Mouse (Mus musculus) layer of hippocampus, adult 2 months (tissue): ENCODE results near the gene Tigar. TPM values are rescaled to one million over a fixed set of nuclear protein-coding genes. Genes with fewer than 3 reads are reported as not detected.

ENCODE experiments used
- DNase-seq, 2 experiments: peaks; one replicate each; pipeline ENCODE4 v3.0.0; 2022; ENCODE audit warnings: low spot score in 2 of 2
- H3K27ac ChIP-seq: fragments of 200-600 bp; 2 replicates; pipeline ENCODE4 v1.8.1; 2022
- H3K4me3 ChIP-seq: fragments of 200-600 bp; 2 replicates; pipeline ENCODE4 v1.8.1; 2022; ENCODE audit warnings: mild to moderate bottlenecking
- CTCF ChIP-seq: fragments of 200-600 bp; conservative IDR thresholded peaks from 2 replicates; pipeline ENCODE4 v1.8.1; 2022; ENCODE audit warnings: antibody characterized with exemption, mild to moderate bottlenecking, moderate library complexity
- long read RNA-seq, 2 experiments: library from polyadenylated mRNA; stranded (forward); transcript quantifications; one replicate each; pipeline ENCODE4 v2.0.0; 2021; ENCODE audit warnings: borderline mapping rate in 2 of 2
- total RNA-seq, 2 experiments: library from RNA; stranded (reverse); gene quantifications; 2 replicates each; pipeline ENCODE4 v1.2.3; 2021

Tigar gene
- 10 to 100 TPM; 25.6 to 27.3 TPM for total RNA-seq
- long read RNA-seq, experiment 1, transcript Tigar-201 (6 exons, 3,651 nt) = major isoform, 7 of 94 reads
- long read RNA-seq, experiment 1, partial matches to known transcripts = 0 of 94 reads
- long read RNA-seq, experiment 1, other reads (novel, unspliced or antisense) = 87 of 94 reads
- long read RNA-seq, experiment 2, transcript Tigar-201 (6 exons, 3,651 nt) = major isoform, 14 of 103 reads
- long read RNA-seq, experiment 2, partial matches to known transcripts = 0 of 103 reads
- long read RNA-seq, experiment 2, other reads (novel, unspliced or antisense) = 89 of 103 reads

DNA sequence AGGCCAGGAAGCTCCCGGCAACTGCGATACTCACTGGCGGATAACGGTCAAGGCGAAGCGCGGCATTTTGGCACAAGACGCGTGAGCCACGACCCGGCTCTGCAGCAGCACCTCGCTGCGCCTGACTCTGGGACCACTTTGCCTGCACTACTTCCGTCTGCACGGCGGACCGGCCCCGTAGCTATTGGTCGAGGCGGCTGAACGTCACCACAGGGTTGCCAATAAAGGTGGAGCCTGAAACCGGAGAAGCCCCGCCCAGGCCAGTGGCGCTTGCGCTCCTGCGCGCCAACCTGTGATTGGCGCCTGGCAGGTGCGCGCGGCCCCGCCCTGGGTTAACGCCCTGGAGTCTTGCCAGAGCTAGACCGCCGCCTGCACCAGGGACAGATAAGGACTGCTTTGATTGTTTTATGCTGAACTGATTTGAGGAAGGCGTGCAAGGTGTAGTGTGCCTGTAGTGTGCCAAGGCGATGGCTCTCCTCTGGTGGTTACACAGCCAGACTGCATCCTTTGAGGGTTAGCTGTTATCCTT lies at the start of gene Tigar:
Tigar (minus strand) TSS at position 156 of the 529 bp plus-strand sequence.
- peak within 1 kb of the TSS; percentile 84 for H3K27ac ChIP-seq
- peak; percentile 37 for TF ChIP-seq CTCF
- H3K4me3 ChIP-seq = peak within 1 kb of the TSS; percentile 80
- peak; percentile 94 to 96 for DNase-seq

DNA sequence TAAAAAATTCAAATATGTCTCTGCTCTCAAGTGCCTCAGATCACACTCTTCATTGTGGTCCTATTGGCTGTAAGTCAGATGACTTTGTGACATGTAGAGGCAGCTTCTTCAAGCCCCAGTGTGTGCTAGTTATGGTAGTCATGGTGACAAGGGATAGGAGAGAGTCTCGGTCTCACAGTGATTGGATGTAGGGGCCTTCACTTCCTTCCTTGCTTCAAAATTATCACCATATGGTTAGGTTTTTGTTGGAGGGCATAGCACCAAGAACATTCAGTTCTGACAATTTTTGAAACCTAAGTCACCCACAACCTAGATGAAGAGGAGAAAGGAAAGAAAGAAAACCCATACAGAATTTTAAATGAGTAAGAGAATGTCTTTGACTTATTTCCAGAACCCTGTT lies 48.0 kb upstream of the Tigar start:
- TF ChIP-seq CTCF = no peak
- no peak for DNase-seq
- Histone ChIP-seq H3K4me3 (no peak overlapping the region), H3K27ac (no peak overlapping the region)

DNA sequence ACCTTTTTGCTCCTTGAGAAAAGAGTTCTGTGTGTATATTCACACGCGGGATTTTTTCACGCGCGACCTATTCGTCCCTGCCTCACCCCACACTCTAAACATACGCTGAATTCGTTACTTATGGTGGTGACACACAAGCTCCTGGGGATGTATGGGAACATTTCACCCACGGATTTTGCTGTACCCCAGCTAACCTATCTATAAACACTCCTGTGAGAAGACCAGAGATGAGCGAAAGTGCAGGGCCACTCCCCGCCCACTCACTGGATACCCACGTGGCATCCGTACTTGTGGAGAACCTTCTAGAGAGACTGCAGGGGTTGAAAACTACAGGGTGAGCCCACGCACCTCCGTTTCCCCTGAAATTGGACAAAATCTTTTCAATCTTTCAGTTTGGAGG lies 46.1 kb upstream of the Tigar start:
- Histone ChIP-seq H3K4me3 (peak overlapping the region; percentile 75), H3K27ac (peak overlapping the region; percentile 62)
- DNase-seq = no peak
- TF ChIP-seq CTCF = no peak

- peak overlapping the region; percentile 75 for H3K4me3 ChIP-seq
- DNase-seq = no peak
- no peak for TF ChIP-seq CTCF
- peak overlapping the region; percentile 62 for H3K27ac ChIP-seq
Measured at GRCm38 (mm10) chr6:127154708-127155268, 45.4 kb upstream of the Tigar start.

- TF ChIP-seq CTCF = no peak
- Histone ChIP-seq H3K27ac (no peak overlapping the region; the same call in 1 of the 2 replicates), H3K4me3 (peak overlapping the region; percentile 75)
- DNase-seq = no peak
Measured at GRCm38 (mm10) chr6:127153972-127154707, 44.8 kb upstream of the Tigar start.

GRCm38 (mm10) chr6:127153296-127153800 lies 44.0 kb upstream of the Tigar start:
- no peak for DNase-seq
- H3K27ac ChIP-seq = no peak overlapping the region
- no peak for TF ChIP-seq CTCF
- peak overlapping the region; percentile 75 for H3K4me3 ChIP-seq

DNA sequence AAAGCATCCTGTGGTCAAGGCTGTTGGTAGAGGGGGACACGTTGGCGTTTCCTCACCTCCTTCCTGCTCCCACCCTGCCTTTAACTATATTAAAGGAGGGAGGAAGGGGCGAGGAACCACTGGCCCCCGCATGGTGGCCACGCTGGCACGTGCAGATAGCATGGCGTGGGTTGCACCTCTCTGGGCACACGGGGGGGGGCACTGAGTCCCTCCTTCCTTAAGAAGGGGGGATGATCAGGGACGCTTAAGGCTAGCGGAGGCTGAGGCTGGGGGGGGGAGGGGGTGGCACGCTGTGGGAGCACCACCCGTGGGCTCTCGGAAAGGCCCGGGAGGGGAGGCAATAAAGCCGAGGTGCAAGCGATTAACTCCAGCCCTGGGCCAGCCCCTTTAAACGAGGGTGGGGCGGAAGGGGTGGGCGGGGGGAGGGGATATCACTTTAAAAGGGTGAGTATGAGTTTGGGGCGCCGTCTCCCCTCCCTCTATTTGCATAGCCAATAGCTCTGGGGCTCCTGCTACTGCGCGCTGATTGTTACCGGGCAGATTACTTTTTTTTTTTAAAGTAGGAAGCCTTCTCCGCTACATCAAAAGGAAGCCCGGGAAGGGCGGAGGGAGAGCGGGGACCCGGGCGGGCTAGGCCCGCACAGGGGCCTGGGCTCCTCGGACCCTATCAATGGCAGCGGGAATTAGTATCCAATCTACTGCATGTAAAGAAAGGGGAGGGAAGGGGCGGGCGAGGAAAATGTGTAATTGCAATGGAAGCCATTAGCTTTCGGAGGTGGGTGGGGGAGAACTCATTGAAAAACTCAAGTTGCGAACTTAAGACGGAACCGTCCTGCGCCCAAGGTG lies 43.0 kb upstream of the Tigar start, which contains the start of gene Ccnd2:
Ccnd2 (minus strand) TSS at position 88 of the 846 bp plus-strand sequence.
- no peak for TF ChIP-seq CTCF
- peak in 1 of 2 experiments; percentile 71 for DNase-seq
- H3K4me3 ChIP-seq = peak within 1 kb of the TSS; percentile 75
- H3K27ac ChIP-seq = peak within 1 kb of the TSS; percentile 85

DNA sequence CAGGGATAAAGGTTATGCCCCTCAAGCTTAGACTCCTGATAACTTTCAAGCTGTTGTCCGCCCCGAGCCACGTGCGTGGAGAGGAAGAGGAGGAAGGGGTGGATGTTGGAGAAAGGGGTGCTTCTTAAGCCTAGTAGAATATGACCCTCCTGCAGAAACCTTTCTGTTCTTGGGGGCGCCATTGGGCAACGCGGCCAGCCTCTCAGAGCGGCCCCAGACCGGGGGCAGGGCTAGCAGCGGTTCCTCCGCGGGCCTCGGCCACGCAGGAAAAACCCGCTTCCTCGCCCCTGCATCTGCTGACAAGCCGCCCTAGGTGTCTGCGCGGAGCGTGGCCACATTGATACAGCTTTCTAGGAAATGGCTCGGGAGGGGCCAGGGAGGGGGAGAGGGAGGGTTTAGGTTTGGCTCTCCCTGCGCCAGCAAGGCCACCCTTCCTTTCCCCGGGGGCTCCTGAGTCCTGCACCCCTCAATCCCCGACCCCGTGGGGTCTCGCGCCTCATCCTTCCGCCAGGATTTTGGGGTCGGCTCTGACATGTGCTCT lies 42.3 kb upstream of the Tigar start:
- Histone ChIP-seq H3K27ac (peak overlapping the region; percentile 85), H3K4me3 (peak overlapping the region; percentile 75)
- no peak for DNase-seq
- peak; percentile 35 for TF ChIP-seq CTCF

GRCm38 (mm10) chr6:127150663-127151564 lies 41.6 kb upstream of the Tigar start:
- TF ChIP-seq CTCF = no peak
- Histone ChIP-seq H3K27ac (peak overlapping the region; percentile 94), H3K4me3 (peak overlapping the region; percentile 75)
- DNase-seq = peak; percentile 74 to 80

DNA sequence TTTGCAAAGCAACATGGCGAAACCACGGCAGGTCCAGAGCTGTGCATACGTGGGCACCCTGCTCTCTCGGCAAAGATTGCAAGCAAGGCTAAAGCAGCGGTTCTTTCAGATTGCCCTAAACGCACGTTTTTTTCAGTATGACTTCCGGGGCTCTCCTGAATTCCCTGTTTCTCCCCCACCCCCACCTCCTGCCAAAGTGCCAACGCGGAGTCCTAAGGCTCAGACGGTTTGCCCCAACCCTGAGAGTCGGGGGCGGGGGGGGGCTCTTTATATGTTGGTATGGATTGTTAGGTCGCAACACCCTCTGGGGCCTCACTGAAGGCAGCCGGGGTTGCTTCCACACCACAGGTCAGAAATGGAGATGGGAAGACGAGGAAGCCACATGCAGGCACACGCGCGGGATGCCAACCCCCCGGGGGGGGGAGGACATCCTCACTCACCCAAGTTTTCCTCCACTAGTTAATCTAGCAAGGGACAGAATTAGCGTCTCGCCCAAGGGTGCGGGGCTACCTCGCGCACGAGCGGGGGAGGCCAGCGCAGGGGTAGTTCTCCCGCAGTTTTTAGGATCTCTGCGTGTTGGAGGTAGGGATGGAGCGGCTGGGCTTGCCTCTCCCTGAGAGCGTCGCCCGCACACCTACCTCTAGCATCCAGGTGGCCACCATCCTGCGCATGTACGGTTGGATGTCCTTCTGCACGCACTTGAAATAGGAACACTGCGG lies 40.7 kb upstream of the Tigar start:
- TF ChIP-seq CTCF = no peak
- Histone ChIP-seq H3K4me3 (peak overlapping the region; percentile 75), H3K27ac (peak overlapping the region; percentile 94)
- DNase-seq = no peak
